Mouse (Mus musculus) olfactory bulb, adult 2 months (tissue): ENCODE data around the gene Gm3239. TPM values are rescaled to one million over a fixed set of nuclear protein-coding genes. Genes with fewer than 3 reads are reported as not detected.
"Not testable (repeated sequence)": the region's sequence is repeated elsewhere in the genome, so short reads cannot be mapped to it uniquely, and the experiment has no call there.

Experiments used
- H3K27ac ChIP-seq: fragments of 200-500 bp; 2 replicates; pipeline ENCODE4 v1.5.1; 2012; ENCODE audit warnings: low read depth, low read length; ENCODE audit not compliant: insufficient read depth
- H3K4me1 ChIP-seq: fragments of 200-500 bp; 2 replicates; pipeline ENCODE4 v1.6.1; 2012; ENCODE audit warnings: low read length; ENCODE audit not compliant: control insufficient read depth, insufficient read depth
- H3K4me3 ChIP-seq: fragments of 200-500 bp; 2 replicates; pipeline ENCODE4 v1.5.1; 2012; ENCODE audit warnings: mild to moderate bottlenecking, low read depth, low read length, moderate library complexity; ENCODE audit not compliant: insufficient read depth
- WGBS: fragments of 180-500 bp; shearing (Covaris S2); methylation state at CpG from one replicate; pipeline ENCODE4 v1.1.7; 2018; 5-methylcytosine and 5-hydroxymethylcytosine counted together
- polyA plus RNA-seq: library from polyadenylated mRNA; stranded (reverse); fragments of >200 nt; gene quantifications from 2 replicates; pipeline ENCODE4 v1.2.4, GENCODE M21; 2012; ENCODE audit warnings: low replicate concordance; ENCODE audit not compliant: missing spikeins, insufficient read depth, insufficient read length

The Gm3239 gene
- not detected in 2 replicates for polyA plus RNA-seq

DNA sequence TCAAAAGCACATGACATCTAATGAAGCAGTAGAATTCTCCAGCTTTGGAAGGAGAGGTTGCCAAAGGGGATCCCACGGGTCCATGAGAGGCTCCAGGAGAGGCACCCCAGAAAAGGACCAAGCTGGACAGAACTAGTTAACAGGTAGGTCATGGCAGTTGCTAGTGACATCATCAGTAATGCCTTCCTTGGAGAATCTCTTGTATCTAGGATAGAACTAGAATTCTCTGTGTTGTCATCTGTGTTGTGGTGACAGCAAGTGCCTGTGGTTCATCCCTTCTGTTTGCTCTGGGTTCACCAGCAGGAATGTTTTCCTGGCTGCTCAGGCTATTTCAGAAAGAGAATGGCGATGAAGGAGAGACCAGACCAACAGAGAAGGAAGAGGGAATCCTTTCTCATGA is at the start of gene Gm3239:
Gene Gm3239, plus strand, starts transcription at position 301 of the 400 bp plus-strand sequence.
- not testable (repeated sequence) for H3K4me3 ChIP-seq, H3K27ac ChIP-seq, H3K4me1 ChIP-seq
- no CpG with 5 or more reads among the region's 2 CpGs for WGBS

DNA sequence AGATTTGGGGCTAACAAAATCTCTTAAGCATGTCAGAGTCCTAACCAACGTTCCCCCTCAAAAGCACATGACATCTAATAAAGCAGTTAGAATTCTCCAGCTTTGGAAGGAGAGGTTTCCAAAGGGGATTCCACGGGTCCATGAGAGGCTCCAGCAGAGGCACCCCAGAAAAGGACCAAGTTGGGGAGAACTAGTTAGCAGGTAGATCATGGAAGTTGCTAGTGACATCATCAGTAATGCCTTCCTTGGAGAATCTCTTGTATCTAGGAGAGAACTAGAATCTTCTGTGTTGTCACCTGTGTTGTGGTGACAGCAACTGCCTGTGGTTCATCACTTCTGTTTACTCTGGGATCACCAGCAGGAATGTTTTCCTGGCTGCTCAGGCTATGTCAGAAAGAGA is 31.9 kb upstream of the Gm3239 start, which contains the start of gene Gm8159:
Gene Gm8159, plus strand, starts transcription at position 301 of the 400 bp plus-strand sequence.
- not testable (repeated sequence) for H3K4me1 ChIP-seq, H3K27ac ChIP-seq, H3K4me3 ChIP-seq
- no CpG with 5 or more reads among the region's 2 CpGs for WGBS

DNA sequence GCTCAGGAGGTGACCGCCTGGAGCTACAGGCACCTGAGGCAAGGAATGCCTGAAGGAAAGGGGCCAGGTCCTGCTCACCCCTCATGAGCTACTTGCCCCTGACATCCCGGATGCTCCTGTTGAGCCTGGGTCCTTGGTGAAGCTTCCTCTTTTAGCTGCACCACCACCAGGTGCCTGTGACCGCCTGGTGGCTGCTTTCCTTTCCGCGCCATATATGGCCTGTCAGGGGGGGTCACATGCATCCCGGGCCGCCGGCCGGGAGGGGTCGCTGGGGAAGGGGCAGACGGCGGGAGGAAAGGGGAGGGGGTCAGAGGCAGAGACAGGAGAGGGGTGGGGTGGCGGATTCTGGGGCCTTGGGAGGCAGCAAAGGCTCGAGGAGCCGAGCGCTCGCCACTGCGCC is 14.7 kb upstream of the Gm3239 start:
- not testable (repeated sequence) for H3K27ac ChIP-seq, H3K4me1 ChIP-seq, H3K4me3 ChIP-seq
- WGBS = 3% methylated on average over 15 of the region's 18 CpGs

DNA sequence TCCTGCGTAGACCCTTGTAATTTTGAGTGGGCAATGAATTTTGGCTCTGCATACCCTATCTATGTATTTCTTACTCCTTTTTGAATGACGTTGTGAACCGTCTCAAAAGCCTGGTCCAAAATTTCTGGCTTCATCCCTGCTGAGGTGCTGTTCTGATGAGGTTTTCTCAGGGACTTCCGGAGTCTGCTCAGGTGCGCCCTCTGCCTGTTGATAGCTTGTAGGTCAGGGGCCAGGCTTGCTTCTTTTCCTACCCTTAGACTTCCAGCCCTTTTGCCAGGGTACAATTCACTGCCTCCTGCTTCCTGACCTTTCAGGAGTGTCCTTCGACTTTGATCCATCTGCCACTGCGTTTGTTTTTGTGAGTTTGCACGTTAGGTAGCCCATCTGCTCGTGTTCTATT is 13.7 kb upstream of the Gm3239 start:
- 7% methylated on average over 6 of the region's 9 CpGs for WGBS
- H3K4me1 ChIP-seq, H3K27ac ChIP-seq, H3K4me3 ChIP-seq: not testable (repeated sequence)

DNA sequence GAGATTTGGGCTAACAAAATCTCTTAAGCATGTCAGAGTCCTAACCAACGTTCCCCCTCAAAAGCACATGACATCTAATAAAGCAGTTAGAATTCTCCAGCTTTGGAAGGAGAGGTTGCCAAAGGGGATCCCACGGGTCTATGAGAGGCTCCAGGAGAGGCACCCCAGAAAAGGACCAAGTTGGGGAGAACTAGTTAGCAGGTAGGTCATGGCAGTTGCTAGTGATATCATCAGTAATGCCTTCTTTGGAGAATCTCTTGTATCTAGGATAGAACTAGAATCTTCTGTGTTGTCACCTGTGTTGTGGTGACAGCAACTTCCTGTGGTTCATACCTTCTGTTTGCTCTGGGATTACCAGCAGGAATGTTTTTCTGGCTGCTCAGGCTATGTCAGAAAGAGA is 44.9 kb downstream of the Gm3239 start, which contains the start of gene Gm7876:
Gene Gm7876, plus strand, starts transcription at position 301 of the 400 bp plus-strand sequence.
- H3K4me1 ChIP-seq, H3K4me3 ChIP-seq, H3K27ac ChIP-seq: not testable (repeated sequence)
- 84% methylated on average over 1 of the region's 2 CpGs for WGBS

Other genes starting within 250 kb of the Gm3239 start
- not detected in 2 replicates for gene Gm3164, start 248.7 kb upstream of the Gm3239 start, polyA plus RNA-seq
- gene Gm3173, start 233.2 kb upstream of the Gm3239 start, polyA plus RNA-seq = not detected in 2 replicates
- not detected in 2 replicates for gene Gm3182, start 182.4 kb upstream of the Gm3239 start, polyA plus RNA-seq
- not detected in 2 replicates for gene Gm3047, start 108.8 kb upstream of the Gm3239 start, polyA plus RNA-seq
- gene Gm8159, start 31.8 kb upstream of the Gm3239 start, polyA plus RNA-seq = not detected in 2 replicates
- gene Gm7876, start 45.0 kb downstream of the Gm3239 start, polyA plus RNA-seq = not detected in 2 replicates
- not detected in 2 replicates for gene Gm3252, start 62.6 kb downstream of the Gm3239 start, polyA plus RNA-seq
- not detected in 2 replicates for gene Gm9602, start 112.1 kb downstream of the Gm3239 start, polyA plus RNA-seq
- not detected in 2 replicates for gene Gm3269, start 173.9 kb downstream of the Gm3239 start, polyA plus RNA-seq
- not detected in 2 replicates for gene Gm3264, start 191.4 kb downstream of the Gm3239 start, polyA plus RNA-seq
- gene Gm3278, start 228.2 kb downstream of the Gm3239 start, polyA plus RNA-seq = not detected in 2 replicates